Mouse (Mus musculus) liver, embryonic 14.5 days (tissue): ENCODE measurements at regions not wholly inside any gene's neighbourhood (a gene's known extent, or its start where the extent isn't known, plus 50 kb on each side); places are given as distances from the start of the nearest gene placed in this dataset.

Experiments
- CTCF ChIP-seq: IDR thresholded peaks from 2 replicates; pipeline ENCODE4 v1.5.1; 2016; ENCODE audit warnings: antibody characterized with exemption, low read depth, control low read depth
- EP300 ChIP-seq: IDR thresholded peaks from 2 replicates; pipeline ENCODE4 v1.6.1; 2016; ENCODE audit warnings: antibody characterized with exemption, low read depth

- TF ChIP-seq CTCF (no peak), EP300 (no peak)
Measured at GRCm38 (mm10) chr9:32053886-32054615, 61.9 kb upstream of the Arhgap32 start.
